Mouse (Mus musculus): ENCODE measurements around the gene Fam173b. TPM values are rescaled to one million over a fixed set of nuclear protein-coding genes. Genes with fewer than 3 reads are reported as not detected.

Gene Fam173b
- 11.1 and 12.6 TPM in 2 replicates for polyA plus RNA-seq (2015; fragmentation: Nextera tagmentation; extraction: Ambion mirVana)

GRCm38 (mm10) chr15:31601646-31602374, at the start of gene Fam173b, which contains the start of gene Cct5:
TSS of gene Fam173b (plus strand) at chr15:31601852.
TSS of gene Cct5 (minus strand) at chr15:31601804.

GRCm38 (mm10) chr15:31565184-31565583, 36.5 kb upstream of the Fam173b start, which contains the start of gene Cmbl:
TSS of gene Cmbl (plus strand) at chr15:31565389.

Other genes starting within 250 kb of the Fam173b start
- 4.2 and 5.3 TPM in 2 replicates for gene Ankrd33b, start 234.1 kb upstream of the Fam173b start, polyA plus RNA-seq (2015; fragmentation: Nextera tagmentation; extraction: Ambion mirVana)
- gene Ropn1l, start 148.1 kb upstream of the Fam173b start, polyA plus RNA-seq (2015; fragmentation: Nextera tagmentation; extraction: Ambion mirVana): 1.6 and 1.7 TPM in 2 replicates
- gene March6, start 70.8 kb upstream of the Fam173b start, polyA plus RNA-seq (2015; fragmentation: Nextera tagmentation; extraction: Ambion mirVana): 16.2 and 17.1 TPM in 2 replicates
- 7.3 and 11.2 TPM in 2 replicates for gene Cmbl, start 36.5 kb upstream of the Fam173b start, polyA plus RNA-seq (2015; fragmentation: Nextera tagmentation; extraction: Ambion mirVana)
- 284 and 303 TPM in 2 replicates for gene Cct5, start within 50 bp of the Fam173b start, polyA plus RNA-seq (2015; fragmentation: Nextera tagmentation; extraction: Ambion mirVana)